Mouse (Mus musculus) erythroblast, embryonic 14.5 days (primary cell): ENCODE data around the gene Fam213a.

Experiments
- GATA1 ChIP-seq: IDR thresholded peaks from 2 replicates; pipeline ENCODE4 v1.6.1; 2012; ENCODE audit warnings: low read length, inconsistent platforms, mixed read lengths
- TAL1 ChIP-seq: IDR thresholded peaks from 3 replicates; pipeline ENCODE4 v1.6.1; 2012; ENCODE audit warnings: low read length, inconsistent platforms, mixed read lengths

- TF ChIP-seq GATA1 (no peak), TAL1 (no peak)
These were observed 445 bp downstream of the Fam213a start for GRCm38 (mm10) chr14:41013143-41013542.
